In genomic region chr2:3714511-3714910, GRCm38 (mm10) we compare ENCODE assay signal across 8 mouse cellular contexts.
DNase-seq lines count a peak whose midpoint lies in the region; ATAC-seq lines count a peak whose summit lies in the region.

No protein-coding gene starts in this region.

- no peak for DNase-seq in kidney, adult 9 months
- no peak for DNase-seq in cerebellum, postnatal 4 days (ENCODE audit: low spot score in 2 of 2)
- DNase-seq in gastrocnemius, postnatal 14 days = no peak
- DNase-seq in adrenal gland, postnatal 4 days (ENCODE audit: low spot score in 2 of 2) = no peak

- H3K36me3 ChIP-seq in kidney, embryonic 14.5 days (ENCODE audit: control insufficient read depth, insufficient read depth, low read length) = no peaks in the 10 kb centered on the region
- no peaks in the 10 kb centered on the region for H3K36me3 ChIP-seq in hindbrain, embryonic 13.5 days
- H3K36me3 ChIP-seq in midbrain, embryonic 12.5 days = no peaks in the 10 kb centered on the region

- H3K27me3 ChIP-seq in kidney, embryonic 14.5 days (ENCODE audit: control insufficient read depth, insufficient read depth, low read length) = no peaks in the 10 kb centered on the region
- peaks cover 4% of the 10 kb centered on the region; the same call in 1 of the 2 replicates for H3K27me3 ChIP-seq in hindbrain, embryonic 13.5 days
- H3K27me3 ChIP-seq in midbrain, embryonic 12.5 days = no peaks in the 10 kb centered on the region; the same call in 1 of the 2 replicates

- ATAC-seq in kidney, embryonic 14.5 days (ENCODE audit: low FRiP score, low TSS enrichment) = no peak
- no peak for ATAC-seq in hindbrain, embryonic 13.5 days (ENCODE audit: low FRiP score)
- ATAC-seq in midbrain, embryonic 12.5 days (ENCODE audit: low FRiP score, low read depth) = no peak

- peak overlapping the region; percentile 81 for H3K9ac ChIP-seq in kidney, embryonic 14.5 days (ENCODE audit: low read depth, low read length)
- H3K9ac ChIP-seq in hindbrain, embryonic 13.5 days = peak overlapping the region; percentile 98
- H3K9ac ChIP-seq in midbrain, embryonic 12.5 days (replicated peaks) = peak overlapping the region; percentile 95

- intact Hi-C loops in gastrocnemius, postnatal 14 days (cut with DNase I; ENCODE audit: low total_unique reads) = no loop called here

- peak overlapping the region; percentile 82 for H3K4me3 ChIP-seq in kidney, embryonic 14.5 days (ENCODE audit: low read length)
- H3K4me3 ChIP-seq in brown adipose tissue, adult 24 weeks (ENCODE audit: insufficient read depth, low read depth, low read length) = peak overlapping the region; percentile 71
- peak overlapping the region; percentile 97 for H3K4me3 ChIP-seq in hindbrain, embryonic 13.5 days
- H3K4me3 ChIP-seq in midbrain, embryonic 12.5 days = peak overlapping the region; percentile 92

- 46% methylated on average over 1 of the region's 1 CpGs for WGBS in kidney, embryonic 14.5 days
- WGBS in hindbrain, embryonic 13.5 days = 59% methylated on average over 1 of the region's 1 CpGs
- 35% methylated on average over 1 of the region's 1 CpGs for WGBS in midbrain, embryonic 12.5 days

- H3K4me2 ChIP-seq in kidney, embryonic 14.5 days (replicated peaks; ENCODE audit: low read depth, low read length) = peak overlapping the region; percentile 68
- peak overlapping the region; percentile 81 for H3K4me2 ChIP-seq in hindbrain, embryonic 13.5 days
- peak overlapping the region; percentile 63 for H3K4me2 ChIP-seq in midbrain, embryonic 12.5 days (replicated peaks)

- no peaks in the 10 kb centered on the region for H3K9me3 ChIP-seq in kidney, embryonic 14.5 days (ENCODE audit: control insufficient read depth, low read length)
- no peaks in the 10 kb centered on the region for H3K9me3 ChIP-seq in hindbrain, embryonic 13.5 days
- no peaks in the 10 kb centered on the region for H3K9me3 ChIP-seq in midbrain, embryonic 12.5 days

- no peak overlapping the region for H3K27ac ChIP-seq in kidney, embryonic 14.5 days (ENCODE audit: low read depth, low read length)
- H3K27ac ChIP-seq in brown adipose tissue, adult 24 weeks (replicated peaks; ENCODE audit: low read depth, low read length) = peak overlapping the region; percentile 43; the same call in 1 of the 2 replicates
- no peak overlapping the region for H3K27ac ChIP-seq in hindbrain, embryonic 13.5 days
- H3K27ac ChIP-seq in midbrain, embryonic 12.5 days (replicated peaks) = no peak overlapping the region

- peaks cover 11% of the 10 kb centered on the region for H3K4me1 ChIP-seq in kidney, embryonic 14.5 days (ENCODE audit: control insufficient read depth, insufficient read depth, low read length)
- H3K4me1 ChIP-seq in brown adipose tissue, adult 24 weeks (ENCODE audit: control insufficient read depth, insufficient read depth, insufficient read length, low read length) = peaks cover 3% of the 10 kb centered on the region; the same call in 1 of the 2 replicates
- H3K4me1 ChIP-seq in hindbrain, embryonic 13.5 days (replicated peaks) = peaks cover 35% of the 10 kb centered on the region
- peaks cover 33% of the 10 kb centered on the region for H3K4me1 ChIP-seq in midbrain, embryonic 12.5 days
